Mouse (Mus musculus) embryonic fibroblast, embryonic 13.5 days (primary cell): ENCODE measurements at regions not wholly inside any gene's neighbourhood (a gene's known extent, or its start where the extent isn't known, plus 50 kb on each side); places are given as distances from the start of the nearest gene placed in this dataset.

Experiments
- H3K27ac ChIP-seq: 2 replicates; pipeline ENCODE4 v1.5.1; 2012; ENCODE audit warnings: low read length, control low read depth, inconsistent platforms; ENCODE audit not compliant: insufficient read depth
- H3K4me1 ChIP-seq: 2 replicates; pipeline ENCODE4 v1.6.1; 2011; ENCODE audit warnings: low read length; ENCODE audit not compliant: control insufficient read depth, insufficient read depth
- H3K4me3 ChIP-seq: 2 replicates; pipeline ENCODE4 v1.5.1; 2011; ENCODE audit warnings: mild to moderate bottlenecking, control low read depth, low read length; ENCODE audit not compliant: insufficient read depth
- CTCF ChIP-seq: IDR thresholded peaks from 2 replicates; pipeline ENCODE4 v1.5.1; 2011; ENCODE audit warnings: mild to moderate bottlenecking, control low read depth, low read length, moderate library complexity, borderline replicate concordance; ENCODE audit not compliant: insufficient read depth
- POLR2A ChIP-seq: IDR thresholded peaks from 2 replicates; pipeline ENCODE4 v1.6.1; 2011; ENCODE audit warnings: low read depth, mild to moderate bottlenecking, control low read depth, low read length, moderate library complexity

DNA sequence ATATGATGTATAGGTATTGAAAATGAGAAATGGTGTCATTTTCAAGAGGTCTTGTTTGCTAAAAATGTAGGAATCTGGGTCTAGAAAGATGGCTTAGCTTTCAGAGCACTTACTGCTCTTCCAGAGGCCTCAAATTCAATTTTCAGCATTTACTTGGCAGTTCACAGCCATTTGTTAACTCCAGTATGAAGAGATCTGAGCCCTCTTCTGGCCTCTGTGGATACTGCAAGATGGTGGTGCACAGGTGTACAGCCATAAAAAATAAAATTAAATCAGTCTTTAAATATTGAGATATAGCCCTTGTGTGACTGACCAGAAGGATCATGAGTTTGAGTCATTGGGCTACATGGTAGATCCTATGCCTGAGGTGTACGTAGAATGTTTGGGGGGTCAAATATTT, 173.1 kb downstream of the S1pr1 start:
- no peak overlapping the region for H3K4me3 ChIP-seq
- no peaks in the 10 kb centered on the region for H3K4me1 ChIP-seq
- H3K27ac ChIP-seq: no peak overlapping the region
- TF ChIP-seq CTCF (no peak; the same call in 1 of the 2 replicates), POLR2A (no peak)

DNA sequence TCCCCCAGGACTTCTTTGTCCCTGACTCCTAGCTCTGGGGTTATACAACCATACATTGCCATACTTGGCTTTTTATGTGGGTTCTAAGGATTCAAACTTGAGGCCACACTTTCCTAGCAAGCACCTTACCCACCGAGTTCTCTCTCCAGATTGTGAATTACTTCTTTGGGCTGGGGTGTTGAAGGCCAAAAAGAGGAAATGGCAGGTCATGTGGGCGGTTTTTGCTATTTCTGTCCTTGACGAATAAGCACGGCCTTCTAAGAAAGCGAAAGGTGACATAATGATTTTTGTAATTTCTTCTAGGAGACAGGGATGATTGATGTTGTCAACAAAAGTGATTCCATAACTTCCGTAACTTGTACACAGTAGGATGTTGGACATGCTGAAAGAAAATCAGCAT, 176.5 kb downstream of the S1pr1 start:
- Histone ChIP-seq H3K27ac (no peak overlapping the region), H3K4me3 (no peak overlapping the region), H3K4me1 (no peaks in the 10 kb centered on the region)
- TF ChIP-seq POLR2A (no peak), CTCF (no peak)

DNA sequence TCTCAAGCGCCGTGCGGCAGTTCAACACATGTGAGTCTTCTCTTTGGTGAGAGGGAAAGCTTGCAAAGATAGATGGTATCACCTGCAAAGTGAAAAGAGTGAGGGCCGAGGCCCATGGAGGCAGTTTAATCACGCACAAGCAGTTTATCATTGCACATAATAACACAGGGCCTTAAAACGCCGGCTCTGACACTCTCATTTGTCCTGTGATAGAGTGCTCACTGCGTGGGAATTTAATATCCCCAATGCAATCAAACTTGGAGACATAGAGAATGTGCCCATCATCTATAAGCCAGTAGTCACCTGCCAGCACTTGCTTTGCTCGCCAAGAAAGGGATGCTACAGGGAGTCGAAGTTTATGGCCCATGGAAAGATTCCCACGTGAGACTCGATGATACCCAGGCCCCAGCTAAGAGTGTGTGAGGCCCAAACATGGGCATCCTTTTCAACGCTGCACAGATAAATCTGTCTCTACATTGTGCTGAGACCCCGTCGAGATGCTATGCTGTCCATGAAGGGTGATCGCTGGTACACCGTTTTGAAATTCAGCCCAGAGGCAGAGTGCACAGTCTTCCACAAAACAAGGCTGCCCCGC, 182.6 kb downstream of the S1pr1 start:
- Histone ChIP-seq H3K4me1 (no peaks in the 10 kb centered on the region), H3K4me3 (no peak overlapping the region), H3K27ac (no peak overlapping the region)
- TF ChIP-seq CTCF (no peak), POLR2A (no peak)

DNA sequence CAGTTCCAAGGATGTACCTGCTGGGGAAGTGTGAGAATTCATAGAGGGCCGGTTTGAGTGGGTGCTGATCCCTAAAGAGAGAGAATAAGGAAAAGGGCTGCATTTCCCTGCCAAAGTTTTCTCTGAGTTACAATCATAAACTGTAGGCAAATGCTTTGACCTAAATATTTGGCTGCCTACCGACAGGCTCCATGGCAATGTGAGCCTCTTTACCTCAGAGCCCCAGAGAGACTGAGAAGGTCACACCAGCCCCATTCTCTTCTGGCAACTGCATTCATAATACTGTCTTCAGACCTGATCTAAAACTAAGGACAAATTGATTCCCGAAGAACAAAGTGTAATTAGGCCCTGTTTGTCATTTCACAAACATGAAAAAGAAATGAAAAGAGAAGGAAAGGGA, 184.4 kb downstream of the S1pr1 start:
- Histone ChIP-seq H3K27ac (no peak overlapping the region), H3K4me1 (no peaks in the 10 kb centered on the region), H3K4me3 (no peak overlapping the region)
- TF ChIP-seq CTCF: no peak
- TF ChIP-seq POLR2A: no peak

DNA sequence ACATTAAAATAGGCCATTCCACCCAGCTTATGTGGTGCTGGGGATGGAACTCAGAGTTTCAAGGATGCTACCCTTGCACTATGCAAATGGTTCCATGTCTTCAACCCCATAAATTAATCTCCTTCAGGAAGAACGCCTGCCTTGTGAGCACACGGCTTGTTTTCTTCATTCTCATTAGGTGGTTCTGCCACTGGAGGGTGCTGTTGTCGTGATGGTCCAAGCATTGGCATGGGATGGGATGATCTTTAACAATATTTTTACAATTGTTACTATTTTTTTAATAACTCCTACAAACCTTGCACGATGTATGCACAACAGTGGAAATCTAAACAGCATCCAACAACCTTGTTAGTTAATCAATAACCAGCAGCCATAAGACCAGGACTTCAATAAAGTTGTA, 185.0 kb downstream of the S1pr1 start:
- Histone ChIP-seq H3K4me3 (no peak overlapping the region), H3K27ac (no peak overlapping the region), H3K4me1 (no peaks in the 10 kb centered on the region)
- TF ChIP-seq CTCF (peak; percentile 45; the same call in 1 of the 2 replicates), POLR2A (no peak)

DNA sequence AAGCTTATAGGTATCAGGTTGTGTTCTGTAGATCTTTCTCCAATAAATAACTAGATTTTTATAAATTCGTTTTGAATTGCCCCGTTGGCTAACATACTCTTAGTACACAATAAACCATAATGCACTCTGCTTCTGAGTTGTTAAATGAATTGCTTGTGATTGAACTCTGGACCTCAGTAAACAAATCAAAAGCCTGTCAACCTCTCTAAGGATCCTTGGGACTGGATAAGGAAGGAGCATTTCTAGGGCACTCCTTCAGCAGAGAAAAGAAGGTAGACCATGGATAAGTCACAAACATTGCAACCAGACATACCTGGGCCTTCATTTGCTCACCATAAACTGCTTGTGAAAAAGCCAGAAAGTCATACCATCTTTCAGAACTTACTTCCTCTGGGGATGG, 191.4 kb downstream of the S1pr1 start:
- H3K4me1 ChIP-seq: no peaks in the 10 kb centered on the region
- no peak overlapping the region for H3K4me3 ChIP-seq
- no peak for TF ChIP-seq CTCF
- no peak for TF ChIP-seq POLR2A
- no peak overlapping the region for H3K27ac ChIP-seq

DNA sequence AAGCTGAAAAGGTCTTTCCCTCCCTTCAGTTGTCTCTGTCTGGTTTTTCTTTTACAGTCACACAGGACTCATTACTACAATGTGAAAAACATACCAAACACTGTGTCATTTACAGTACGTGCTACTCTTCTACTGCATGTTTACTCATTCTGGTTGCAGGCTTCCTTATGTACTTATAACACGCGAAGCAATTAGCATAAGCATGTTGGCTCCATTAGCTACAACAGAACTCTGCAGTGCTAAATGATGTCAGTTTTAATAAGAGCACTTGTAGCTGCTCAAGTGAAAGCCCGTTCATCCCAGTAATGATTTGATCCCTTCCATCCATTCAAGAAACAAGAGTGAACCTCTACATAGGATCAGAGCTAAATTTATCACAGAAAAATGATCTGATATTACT, 199.2 kb downstream of the S1pr1 start:
- H3K4me3 ChIP-seq: no peak overlapping the region
- no peak for TF ChIP-seq CTCF
- no peak for TF ChIP-seq POLR2A
- no peak overlapping the region for H3K27ac ChIP-seq
- H3K4me1 ChIP-seq: no peaks in the 10 kb centered on the region

DNA sequence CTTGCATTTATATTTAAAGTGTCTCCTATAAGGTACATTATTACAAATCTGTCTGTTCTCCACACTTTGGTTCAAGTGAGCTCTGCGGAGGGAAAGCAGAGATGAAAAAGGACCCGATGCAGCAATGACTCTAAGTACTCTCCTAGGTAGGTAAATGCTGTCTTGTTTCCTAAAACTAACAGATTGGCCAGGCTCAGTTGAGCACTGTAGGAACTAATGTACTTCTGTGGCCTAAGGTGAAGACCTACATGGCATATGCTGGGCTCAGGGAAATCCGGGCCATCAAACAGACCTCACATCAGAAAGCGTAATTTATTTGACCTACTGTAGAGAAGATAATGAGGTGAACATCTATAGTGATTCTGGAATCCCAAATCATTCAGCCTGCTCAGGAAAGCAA, 205.2 kb downstream of the S1pr1 start:
- TF ChIP-seq POLR2A (no peak), CTCF (no peak)
- H3K27ac ChIP-seq: no peak overlapping the region
- no peaks in the 10 kb centered on the region for H3K4me1 ChIP-seq
- no peak overlapping the region for H3K4me3 ChIP-seq

DNA sequence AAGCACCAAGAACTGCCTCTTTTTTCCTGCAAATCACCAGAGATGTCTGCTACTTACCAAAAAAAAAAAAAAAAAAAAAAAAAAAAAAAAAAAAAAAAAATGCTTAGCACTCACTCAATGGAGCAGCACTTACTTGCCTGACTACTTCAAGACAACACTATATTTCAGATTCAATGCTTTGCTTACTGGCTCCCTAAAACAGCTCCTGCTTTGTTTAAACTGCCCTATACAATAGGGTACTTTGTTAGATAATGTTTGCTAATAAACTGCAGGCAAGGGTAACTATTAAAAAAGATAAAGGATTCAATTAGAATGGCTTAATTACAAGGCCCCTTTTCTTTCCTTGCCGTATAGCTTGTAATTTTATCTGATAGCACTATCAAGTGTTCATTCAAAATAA, 217.5 kb downstream of the S1pr1 start:
- TF ChIP-seq CTCF: no peak
- TF ChIP-seq POLR2A: no peak
- no peaks in the 10 kb centered on the region for H3K4me1 ChIP-seq
- H3K27ac ChIP-seq: no peak overlapping the region
- H3K4me3 ChIP-seq: no peak overlapping the region

DNA sequence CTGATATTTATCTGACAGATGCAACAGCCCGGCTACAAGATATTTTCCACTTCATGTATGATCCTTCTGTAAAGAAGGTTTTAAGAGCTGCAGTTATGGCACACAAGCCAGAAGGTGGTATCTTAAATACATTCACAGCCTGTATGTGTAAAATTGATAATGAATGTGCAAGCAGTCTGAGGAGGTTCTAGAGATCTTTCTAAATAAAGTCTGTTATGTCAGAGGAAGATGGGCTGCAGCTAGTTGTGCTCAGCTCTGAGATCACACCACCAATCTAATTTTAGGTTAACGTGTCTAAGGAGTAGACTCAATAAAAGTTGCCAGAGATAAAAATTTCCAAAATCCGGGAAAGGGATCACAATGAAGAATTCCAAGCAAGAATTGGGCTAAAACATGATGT, 218.8 kb downstream of the S1pr1 start:
- TF ChIP-seq CTCF: no peak
- no peak for TF ChIP-seq POLR2A
- Histone ChIP-seq H3K4me1 (no peaks in the 10 kb centered on the region), H3K4me3 (no peak overlapping the region), H3K27ac (no peak overlapping the region)

DNA sequence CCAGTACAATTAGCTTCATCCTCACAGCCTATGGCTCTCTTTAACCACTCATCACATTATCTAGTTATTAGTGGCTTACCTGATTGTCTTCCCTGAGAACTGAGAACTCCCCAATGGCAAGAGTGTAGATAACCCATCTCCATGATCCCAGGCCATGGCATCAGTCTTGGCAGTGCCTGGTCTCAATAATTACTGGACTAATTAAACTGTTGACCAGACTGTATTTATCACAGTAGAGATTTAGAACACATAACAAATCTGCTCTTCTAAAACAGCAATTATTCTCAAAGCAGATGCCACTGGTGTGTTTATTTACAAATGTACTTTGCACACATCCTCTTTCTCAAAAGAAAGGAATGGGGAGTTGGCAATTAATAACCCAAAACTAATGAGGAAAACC, 219.2 kb downstream of the S1pr1 start:
- no peak for TF ChIP-seq POLR2A
- no peak for TF ChIP-seq CTCF
- H3K4me1 ChIP-seq: no peaks in the 10 kb centered on the region
- H3K27ac ChIP-seq: no peak overlapping the region
- H3K4me3 ChIP-seq: no peak overlapping the region
